Mouse (Mus musculus): ENCODE measurements around the gene Dll1. TPM values are rescaled to one million over a fixed set of nuclear protein-coding genes. Genes with fewer than 3 reads are reported as not detected.

Gene Dll1
- 1.8 and 3.0 TPM in 2 replicates for polyA plus RNA-seq (2016; fragmentation: Nextera tagmentation; extraction: Ambion mirVana)

DNA sequence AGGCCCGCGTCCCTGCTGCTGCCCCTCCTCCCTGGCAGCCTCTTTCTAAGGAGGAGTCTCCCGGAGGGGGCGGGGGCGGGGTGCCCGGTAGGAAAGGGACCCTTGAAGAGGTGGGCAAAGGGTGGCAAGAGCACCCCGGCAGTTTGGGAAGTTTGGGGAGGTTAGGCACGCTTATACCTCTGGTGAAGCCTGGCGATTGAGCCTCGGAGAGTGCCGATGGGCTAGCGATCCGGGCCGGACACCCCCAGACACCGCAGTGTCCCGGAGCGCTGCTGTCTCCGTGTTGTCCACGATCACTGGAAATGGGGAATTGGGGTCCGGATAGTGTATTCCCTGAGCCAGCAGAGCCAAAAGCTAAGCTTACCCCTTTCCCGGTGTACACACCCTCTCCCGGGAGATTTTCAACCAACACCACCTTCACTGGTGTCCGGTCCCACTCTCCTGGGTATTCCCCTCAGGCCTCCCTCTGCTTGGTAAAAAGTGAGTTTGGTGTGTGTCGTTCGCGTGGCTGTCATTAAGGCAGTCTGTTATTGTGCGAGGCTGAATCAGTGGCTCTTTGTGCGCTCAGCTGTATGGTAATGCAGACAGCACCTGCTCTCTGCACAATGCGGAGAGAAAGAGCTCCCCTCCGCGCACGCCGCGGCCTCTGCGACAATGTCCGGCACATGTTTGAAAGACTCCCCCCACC, at the start of gene Dll1:
Dll1 (minus strand) TSS at position 379 of the 688 bp plus-strand sequence.
- no peaks in the 10 kb centered on the region for H3K9me3 ChIP-seq (replicated peaks)
- no peaks in the 10 kb centered on the region for H3K36me3 ChIP-seq
- peaks cover 98% of the 10 kb centered on the region for H3K27me3 ChIP-seq (ENCODE audit: low read depth, poor library complexity, severe bottlenecking)
- peak within 1 kb of the TSS; percentile 75 for H3K27ac ChIP-seq
- H3K4me1 ChIP-seq = peaks cover 56% of the 10 kb centered on the region
- DNase-seq (ENCODE audit: low spot score) = peak; percentile 69
- under 1% methylated on average over 36 of the region's 36 CpGs for WGBS
- H3K4me3 ChIP-seq = peak within 1 kb of the TSS; percentile 63

DNA sequence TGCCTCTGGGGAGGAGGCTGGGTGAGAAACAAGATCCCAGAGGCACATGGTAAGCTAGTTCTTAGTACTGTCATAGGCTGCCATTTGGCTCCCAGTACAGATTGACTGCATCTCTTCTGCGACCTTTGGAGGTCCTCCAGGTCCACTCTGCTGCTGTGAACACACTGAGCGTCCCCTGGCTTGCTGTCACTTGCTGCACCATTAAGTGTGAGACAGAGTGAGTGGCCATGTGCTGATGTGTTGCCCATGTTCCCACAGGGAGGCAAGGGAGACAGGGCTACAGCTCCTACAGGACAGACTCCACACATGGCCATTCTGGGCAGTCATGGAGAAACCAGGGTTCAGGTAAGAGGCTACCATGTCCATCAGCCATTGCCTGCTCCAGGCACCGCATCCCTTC, 49.3 kb upstream of the Dll1 start:
- Histone ChIP-seq H3K9me3 (replicated peaks) (no peaks in the 10 kb centered on the region), H3K4me3 (no peak overlapping the region), H3K4me1 (peaks cover 6% of the 10 kb centered on the region; the same call in 1 of the 2 replicates), H3K36me3 (peaks cover 88% of the 10 kb centered on the region), H3K27me3 (ENCODE audit: low read depth, poor library complexity, severe bottlenecking) (no peaks in the 10 kb centered on the region), H3K27ac (no peak overlapping the region)
- WGBS = 81% methylated on average over 3 of the region's 3 CpGs
- DNase-seq (ENCODE audit: low spot score) = no peak

- no peaks in the 10 kb centered on the region for H3K9me3 ChIP-seq (replicated peaks)
- no peak overlapping the region for H3K4me3 ChIP-seq
- no peaks in the 10 kb centered on the region for H3K4me1 ChIP-seq
- DNase-seq (ENCODE audit: low spot score) = no peak
- H3K27me3 ChIP-seq (ENCODE audit: low read depth, poor library complexity, severe bottlenecking) = no peaks in the 10 kb centered on the region
- 65% methylated on average over 8 of the region's 8 CpGs for WGBS
- H3K27ac ChIP-seq = no peak overlapping the region
- H3K36me3 ChIP-seq = peaks cover 95% of the 10 kb centered on the region
Observed at GRCm38 (mm10) chr17:15423080-15423765, 46.6 kb upstream of the Dll1 start.

- DNase-seq (ENCODE audit: low spot score) = no peak
- H3K27me3 ChIP-seq (ENCODE audit: low read depth, poor library complexity, severe bottlenecking) = no peaks in the 10 kb centered on the region
- no peaks in the 10 kb centered on the region for H3K4me1 ChIP-seq
- no peak overlapping the region for H3K27ac ChIP-seq
- no peaks in the 10 kb centered on the region for H3K9me3 ChIP-seq (replicated peaks)
- H3K4me3 ChIP-seq = no peak overlapping the region
- H3K36me3 ChIP-seq = peaks cover 95% of the 10 kb centered on the region
- 80% methylated on average over 9 of the region's 9 CpGs for WGBS
Observed at GRCm38 (mm10) chr17:15422666-15423065, 46.0 kb upstream of the Dll1 start.

- Histone ChIP-seq H3K27me3 (ENCODE audit: low read depth, poor library complexity, severe bottlenecking) (no peaks in the 10 kb centered on the region), H3K9me3 (replicated peaks) (no peaks in the 10 kb centered on the region), H3K27ac (no peak overlapping the region), H3K36me3 (peaks cover 97% of the 10 kb centered on the region), H3K4me1 (no peaks in the 10 kb centered on the region), H3K4me3 (no peak overlapping the region)
- 95% methylated on average over 6 of the region's 6 CpGs for WGBS
- DNase-seq (ENCODE audit: low spot score) = no peak
Observed at GRCm38 (mm10) chr17:15421446-15421845, 44.8 kb upstream of the Dll1 start.

DNA sequence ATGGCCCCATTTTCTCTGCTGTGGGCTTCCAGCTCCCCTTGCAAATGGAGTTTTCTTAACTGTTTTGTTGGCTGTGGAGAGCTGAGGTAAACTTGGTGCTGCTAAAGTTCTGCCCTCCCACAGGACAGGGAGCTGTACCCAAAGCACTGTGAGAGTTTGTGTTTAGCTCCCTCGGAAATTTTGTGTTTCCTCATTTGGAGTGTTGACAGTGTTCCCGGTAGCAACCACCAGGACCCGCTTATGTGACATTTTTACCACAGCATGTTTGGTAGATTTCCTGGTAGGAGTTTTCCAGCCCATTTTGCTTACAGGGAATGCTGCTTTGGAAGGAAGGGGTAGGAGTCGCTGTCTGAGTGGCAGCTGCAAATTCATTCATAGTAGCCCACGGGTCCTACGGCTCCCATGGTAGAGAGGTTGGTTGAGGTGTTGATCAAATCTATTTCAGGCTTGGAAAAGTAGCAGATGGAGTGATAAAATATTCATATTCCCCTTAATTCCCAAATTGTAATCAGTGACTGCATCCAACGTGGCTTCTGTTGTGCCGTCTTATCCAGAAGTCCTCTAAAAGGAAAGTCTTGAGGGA, 43.4 kb upstream of the Dll1 start:
- H3K36me3 ChIP-seq = peaks cover 96% of the 10 kb centered on the region
- 93% methylated on average over 8 of the region's 8 CpGs for WGBS

GRCm38 (mm10) chr17:15419534-15419933, 42.9 kb upstream of the Dll1 start:
- Histone ChIP-seq H3K27me3 (ENCODE audit: low read depth, poor library complexity, severe bottlenecking) (no peaks in the 10 kb centered on the region), H3K9me3 (replicated peaks) (no peaks in the 10 kb centered on the region), H3K36me3 (peaks cover 96% of the 10 kb centered on the region), H3K27ac (no peak overlapping the region), H3K4me3 (no peak overlapping the region), H3K4me1 (no peaks in the 10 kb centered on the region)
- WGBS = 78% methylated on average over 8 of the region's 8 CpGs
- no peak for DNase-seq (ENCODE audit: low spot score)

More for the DNA sequence above, 43.4 kb upstream of the Dll1 start:
- no peak overlapping the region for H3K27ac ChIP-seq
- DNase-seq (ENCODE audit: low spot score) = no peak
- no peaks in the 10 kb centered on the region for H3K4me1 ChIP-seq
- H3K9me3 ChIP-seq (replicated peaks) = no peaks in the 10 kb centered on the region
- no peaks in the 10 kb centered on the region for H3K27me3 ChIP-seq (ENCODE audit: low read depth, poor library complexity, severe bottlenecking)
- no peak overlapping the region for H3K4me3 ChIP-seq

DNA sequence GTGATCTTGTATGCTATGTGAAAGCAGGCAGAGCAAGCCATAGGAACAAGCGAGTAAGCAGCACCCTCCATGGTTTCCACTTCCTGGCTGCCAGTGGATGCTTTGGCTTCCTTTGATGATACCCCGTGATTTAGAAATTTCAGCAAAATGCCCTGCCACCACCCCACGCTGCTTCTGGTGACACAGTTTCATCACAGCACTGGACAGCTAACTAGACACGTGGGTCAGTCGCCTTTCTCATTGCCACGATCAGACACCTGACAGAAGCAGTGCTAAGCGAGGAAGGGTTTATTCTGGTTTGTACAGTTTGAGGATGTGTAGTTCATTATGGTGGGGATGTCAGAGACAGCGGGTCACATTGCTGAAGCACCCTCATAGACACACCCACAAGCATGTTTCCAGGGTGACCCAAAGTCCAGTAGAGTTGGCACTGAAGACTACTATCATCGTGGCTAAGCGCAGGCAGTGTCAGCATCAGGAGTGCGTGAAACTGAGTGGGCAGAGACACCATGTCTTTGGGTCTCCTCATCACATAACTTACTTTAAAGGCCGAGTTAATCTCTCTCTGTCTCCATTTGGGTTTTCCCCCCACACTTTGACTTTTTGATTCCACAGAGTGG, 40.0 kb upstream of the Dll1 start:
- Histone ChIP-seq H3K27me3 (ENCODE audit: low read depth, poor library complexity, severe bottlenecking) (no peaks in the 10 kb centered on the region), H3K36me3 (peaks cover 89% of the 10 kb centered on the region), H3K4me1 (no peaks in the 10 kb centered on the region), H3K27ac (no peak overlapping the region), H3K4me3 (no peak overlapping the region), H3K9me3 (replicated peaks) (no peaks in the 10 kb centered on the region)
- no peak for DNase-seq (ENCODE audit: low spot score)
- 89% methylated on average over 12 of the region's 12 CpGs for WGBS

DNA sequence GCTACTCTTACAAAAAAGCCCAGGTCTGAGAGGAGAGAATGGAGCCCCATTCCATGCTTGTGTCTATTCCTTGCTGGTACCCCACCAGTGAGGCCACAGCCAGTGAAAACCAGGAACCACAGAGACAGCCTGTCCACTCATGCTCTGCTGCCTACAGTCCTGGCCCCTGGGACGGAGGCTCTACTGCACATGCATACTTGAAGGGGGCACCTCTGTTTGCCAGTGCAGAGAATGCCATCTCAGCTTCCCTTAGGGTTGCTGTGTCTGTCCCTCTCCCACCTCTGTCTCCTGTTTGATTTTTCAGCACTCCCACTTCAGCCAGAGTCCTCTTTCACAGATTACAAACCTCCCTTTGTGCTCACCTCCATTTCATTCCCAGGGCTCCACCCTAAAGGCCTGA, 34.2 kb upstream of the Dll1 start:
- WGBS = 88% methylated on average over 1 of the region's 1 CpGs

GRCm38 (mm10) chr17:15409261-15409660, 32.6 kb upstream of the Dll1 start:
- Histone ChIP-seq H3K4me1 (no peaks in the 10 kb centered on the region), H3K36me3 (peaks cover 90% of the 10 kb centered on the region), H3K9me3 (replicated peaks) (no peaks in the 10 kb centered on the region), H3K4me3 (no peak overlapping the region), H3K27ac (no peak overlapping the region), H3K27me3 (ENCODE audit: low read depth, poor library complexity, severe bottlenecking) (no peaks in the 10 kb centered on the region)
- WGBS = 91% methylated on average over 10 of the region's 10 CpGs
- DNase-seq (ENCODE audit: low spot score) = no peak

More for the DNA sequence above, 34.2 kb upstream of the Dll1 start:
- Histone ChIP-seq H3K4me1 (no peaks in the 10 kb centered on the region), H3K4me3 (no peak overlapping the region), H3K36me3 (peaks cover 91% of the 10 kb centered on the region), H3K27me3 (ENCODE audit: low read depth, poor library complexity, severe bottlenecking) (no peaks in the 10 kb centered on the region), H3K9me3 (replicated peaks) (no peaks in the 10 kb centered on the region), H3K27ac (no peak overlapping the region)
- DNase-seq (ENCODE audit: low spot score) = no peak

- Histone ChIP-seq H3K4me1 (no peaks in the 10 kb centered on the region), H3K9me3 (replicated peaks) (no peaks in the 10 kb centered on the region), H3K27ac (no peak overlapping the region), H3K4me3 (no peak overlapping the region), H3K27me3 (ENCODE audit: low read depth, poor library complexity, severe bottlenecking) (no peaks in the 10 kb centered on the region), H3K36me3 (peaks cover 97% of the 10 kb centered on the region)
- no peak for DNase-seq (ENCODE audit: low spot score)
- 93% methylated on average over 2 of the region's 2 CpGs for WGBS
Observed at GRCm38 (mm10) chr17:15406576-15406975, 29.9 kb upstream of the Dll1 start.

- WGBS = 94% methylated on average over 17 of the region's 17 CpGs
- no peak for DNase-seq (ENCODE audit: low spot score)
Observed at GRCm38 (mm10) chr17:15401716-15402115, 25.0 kb upstream of the Dll1 start.

More at GRCm38 (mm10) chr17:15401716-15402115, 25.0 kb upstream of the Dll1 start:
- peaks cover 52% of the 10 kb centered on the region for H3K36me3 ChIP-seq
- H3K9me3 ChIP-seq (replicated peaks) = no peaks in the 10 kb centered on the region
- H3K27me3 ChIP-seq (ENCODE audit: low read depth, poor library complexity, severe bottlenecking) = no peaks in the 10 kb centered on the region
- no peak overlapping the region for H3K4me3 ChIP-seq
- H3K4me1 ChIP-seq = peaks cover 8% of the 10 kb centered on the region
- H3K27ac ChIP-seq = no peak overlapping the region
